Mouse (Mus musculus) heart, postnatal 0 days (tissue): Measurements from ENCODE around the gene Olfr1200. TPM values are rescaled to one million over a fixed set of nuclear protein-coding genes. Genes with fewer than 3 reads are reported as not detected.

ENCODE experiments used
- ATAC-seq: fragments of 200-750 bp; cut with Nextera tagmentation; 2 replicates; pipeline ENCODE4 v1.8.0; 2017; ENCODE audit warnings: low read depth, moderate number of reproducible peaks, moderate library complexity; ENCODE audit not compliant: insufficient read depth
- DNase-seq: peaks from one replicate; pipeline ENCODE4 v3.0.0-alpha.2; 2016; ENCODE audit warnings: low spot score
- H3K27ac ChIP-seq: fragments of 300-500 bp; sonication (generic); 2 replicates; pipeline ENCODE4 v1.5.1; 2014; ENCODE audit warnings: low read depth, mild to moderate bottlenecking
- H3K27me3 ChIP-seq: fragments of 300-500 bp; sonication (generic); 2 replicates; pipeline ENCODE4 v1.6.1; 2014; ENCODE audit warnings: low read length, mixed read lengths; ENCODE audit not compliant: control insufficient read depth, insufficient read depth
- H3K36me3 ChIP-seq: fragments of 300-500 bp; sonication (generic); replicated peaks from 2 replicates; pipeline ENCODE4 v1.6.1; 2014; ENCODE audit warnings: low read length, mixed read lengths; ENCODE audit not compliant: control insufficient read depth, insufficient read depth
- H3K4me1 ChIP-seq: fragments of 300-500 bp; sonication (generic); 2 replicates; pipeline ENCODE4 v1.6.1; 2014; ENCODE audit warnings: antibody characterized with exemption; ENCODE audit not compliant: control insufficient read depth, insufficient read depth
- H3K4me2 ChIP-seq: fragments of 300-500 bp; sonication (generic); 2 replicates; pipeline ENCODE4 v1.6.1; 2014; ENCODE audit warnings: low read depth, mild to moderate bottlenecking, low read length, moderate library complexity
- H3K4me3 ChIP-seq: fragments of 300-500 bp; sonication (generic); 2 replicates; pipeline ENCODE4 v1.5.1; 2014; ENCODE audit warnings: low read depth, low read length
- H3K9ac ChIP-seq: fragments of 300-500 bp; sonication (generic); replicated peaks from 2 replicates; pipeline ENCODE4 v1.6.1; 2014; ENCODE audit warnings: low read depth, low read length, mixed read lengths
- H3K9me3 ChIP-seq: fragments of 300-500 bp; sonication (generic); replicated peaks from 2 replicates; pipeline ENCODE4 v1.6.1; 2016; ENCODE audit warnings: low read length; ENCODE audit not compliant: control insufficient read depth
- CTCF ChIP-seq: IDR thresholded peaks from 2 replicates; pipeline ENCODE4 v1.5.1; 2016; ENCODE audit warnings: antibody characterized with exemption, control low read depth, low read depth
- EP300 ChIP-seq: IDR thresholded peaks from 2 replicates; pipeline ENCODE4 v1.6.1; 2016; ENCODE audit warnings: antibody characterized with exemption, low read depth
- WGBS: fragments of 180-500 bp; shearing (Covaris S2); extraction: QIAGEN DNeasy Blood & Tissue Kit; methylation state at CpG from one replicate; pipeline ENCODE4 v1.1.7; 2014; 5-methylcytosine and 5-hydroxymethylcytosine counted together
- polyA plus RNA-seq: library from polyadenylated mRNA; unstranded; fragments of >200 nt; fragmentation: Nextera tagmentation; extraction: Ambion mirVana; gene quantifications from 2 replicates; pipeline ENCODE4 v1.2.1, GENCODE M21; 2015
- total RNA-seq: library from RNA; depleted of rRNA; stranded (reverse); fragments of >200 nt; gene quantifications from 2 replicates; pipeline ENCODE4 v1.2.3, GENCODE M21; 2014; ENCODE audit warnings: low replicate concordance; rRNA removed

The Olfr1200 gene
- total and polyA plus RNA-seq, 2 experiments from 2014 or later = not detected

- no peaks in the 10 kb centered on the region for H3K27me3 ChIP-seq
- H3K36me3 ChIP-seq = no peaks in the 10 kb centered on the region
- 59% methylated on average over 1 of the region's 1 CpGs for WGBS
- H3K4me1 ChIP-seq = no peaks in the 10 kb centered on the region
- TF ChIP-seq CTCF = no peak
- no peak for TF ChIP-seq EP300
- H3K4me3 ChIP-seq = no peak within 1 kb of the TSS
- ATAC-seq = no peak
- no peak within 1 kb of the TSS for H3K9ac ChIP-seq
- no peak for DNase-seq
- no peak within 1 kb of the TSS for H3K27ac ChIP-seq
- H3K9me3 ChIP-seq = no peaks in the 10 kb centered on the region
- no peak within 1 kb of the TSS for H3K4me2 ChIP-seq
These were observed 38.0 kb downstream of the Olfr1200 start, which contains the start of gene Olfr1197 for GRCm38 (mm10) chr2:88732266-88732665. Olfr1197 (minus strand) TSS chr2:88732366.

Other genes starting within 250 kb of the Olfr1200 start
- gene Olfr1188, start 213.6 kb downstream of the Olfr1200 start, total RNA-seq = not detected in 2 replicates
- not detected in 2 replicates for gene Olfr1188, start 213.6 kb downstream of the Olfr1200 start, polyA plus RNA-seq
- gene Olfr1189, start 184.0 kb downstream of the Olfr1200 start, total RNA-seq = not detected in 2 replicates
- not detected in 2 replicates for gene Olfr1189, start 184.0 kb downstream of the Olfr1200 start, polyA plus RNA-seq
- gene Olfr1191-ps1, start 129.9 kb downstream of the Olfr1200 start, total RNA-seq = not detected in 2 replicates
- not detected in 2 replicates for gene Olfr1191-ps1, start 129.9 kb downstream of the Olfr1200 start, polyA plus RNA-seq
- not detected in 2 replicates for gene Olfr1192-ps1, start 122.0 kb downstream of the Olfr1200 start, total RNA-seq
- gene Olfr1192-ps1, start 122.0 kb downstream of the Olfr1200 start, polyA plus RNA-seq = not detected in 2 replicates
- not detected in 2 replicates for gene Olfr1193, start 94.9 kb downstream of the Olfr1200 start, total RNA-seq
- not detected in 2 replicates for gene Olfr1193, start 94.9 kb downstream of the Olfr1200 start, polyA plus RNA-seq
- not detected in 2 replicates for gene Olfr1195, start 81.3 kb downstream of the Olfr1200 start, total RNA-seq
- not detected in 2 replicates for gene Olfr1195, start 81.3 kb downstream of the Olfr1200 start, polyA plus RNA-seq
- gene Olfr1196, start 65.9 kb downstream of the Olfr1200 start, total RNA-seq = not detected in 2 replicates
- not detected in 2 replicates for gene Olfr1196, start 65.9 kb downstream of the Olfr1200 start, polyA plus RNA-seq
- gene Olfr1197, start 38.1 kb downstream of the Olfr1200 start, total RNA-seq = not detected in 2 replicates
- gene Olfr1197, start 38.1 kb downstream of the Olfr1200 start, polyA plus RNA-seq = not detected in 2 replicates
- not detected in 2 replicates for gene Olfr1198, start 19.1 kb downstream of the Olfr1200 start, total RNA-seq
- not detected in 2 replicates for gene Olfr1198, start 19.1 kb downstream of the Olfr1200 start, polyA plus RNA-seq
- not detected in 2 replicates for gene Olfr1199, start 10.0 kb downstream of the Olfr1200 start, total RNA-seq
- not detected in 2 replicates for gene Olfr1199, start 10.0 kb downstream of the Olfr1200 start, polyA plus RNA-seq
- gene Olfr1201, start 22.5 kb upstream of the Olfr1200 start, total RNA-seq = not detected in 2 replicates
- gene Olfr1201, start 22.5 kb upstream of the Olfr1200 start, polyA plus RNA-seq = not detected in 2 replicates
- gene Olfr1202, start 44.0 kb upstream of the Olfr1200 start, total RNA-seq = not detected in 2 replicates
- gene Olfr1202, start 44.0 kb upstream of the Olfr1200 start, polyA plus RNA-seq = not detected in 2 replicates
- not detected in 2 replicates for gene Olfr1205, start 59.2 kb upstream of the Olfr1200 start, total RNA-seq
- not detected in 2 replicates for gene Olfr1205, start 59.2 kb upstream of the Olfr1200 start, polyA plus RNA-seq
- not detected in 2 replicates for gene Olfr1204, start 78.8 kb upstream of the Olfr1200 start, total RNA-seq
- not detected in 2 replicates for gene Olfr1204, start 78.8 kb upstream of the Olfr1200 start, polyA plus RNA-seq
- not detected in 2 replicates for gene Olfr1206, start 92.7 kb upstream of the Olfr1200 start, total RNA-seq
- gene Olfr1206, start 92.7 kb upstream of the Olfr1200 start, polyA plus RNA-seq = not detected in 2 replicates
- gene Olfr1208, start 131.8 kb upstream of the Olfr1200 start, total RNA-seq = not detected in 2 replicates
- gene Olfr1208, start 131.8 kb upstream of the Olfr1200 start, polyA plus RNA-seq = not detected in 2 replicates
- not detected in 2 replicates for gene Olfr1209, start 144.7 kb upstream of the Olfr1200 start, total RNA-seq
- gene Olfr1209, start 144.7 kb upstream of the Olfr1200 start, polyA plus RNA-seq = not detected in 2 replicates
- gene Olfr1211, start 167.6 kb upstream of the Olfr1200 start, total RNA-seq = not detected in 2 replicates
- gene Olfr1211, start 167.6 kb upstream of the Olfr1200 start, polyA plus RNA-seq = not detected in 2 replicates
- gene Olfr1212, start 183.5 kb upstream of the Olfr1200 start, total RNA-seq = not detected in 2 replicates
- not detected in 2 replicates for gene Olfr1212, start 183.5 kb upstream of the Olfr1200 start, polyA plus RNA-seq
- gene Gm13762, start 209.8 kb upstream of the Olfr1200 start, total RNA-seq = not detected in 2 replicates
- gene Gm13762, start 209.8 kb upstream of the Olfr1200 start, polyA plus RNA-seq = not detected in 2 replicates
- not detected in 2 replicates for gene Olfr1214, start 222.2 kb upstream of the Olfr1200 start, total RNA-seq
- gene Olfr1214, start 222.2 kb upstream of the Olfr1200 start, polyA plus RNA-seq = not detected in 2 replicates
- gene Olfr1215, start 236.5 kb upstream of the Olfr1200 start, total RNA-seq = not detected in 2 replicates
- not detected in 2 replicates for gene Olfr1215, start 236.5 kb upstream of the Olfr1200 start, polyA plus RNA-seq
- not detected in 2 replicates for gene Olfr1216, start 247.9 kb upstream of the Olfr1200 start, total RNA-seq
- gene Olfr1216, start 247.9 kb upstream of the Olfr1200 start, polyA plus RNA-seq = not detected in 2 replicates